In the genomic region with DNA sequence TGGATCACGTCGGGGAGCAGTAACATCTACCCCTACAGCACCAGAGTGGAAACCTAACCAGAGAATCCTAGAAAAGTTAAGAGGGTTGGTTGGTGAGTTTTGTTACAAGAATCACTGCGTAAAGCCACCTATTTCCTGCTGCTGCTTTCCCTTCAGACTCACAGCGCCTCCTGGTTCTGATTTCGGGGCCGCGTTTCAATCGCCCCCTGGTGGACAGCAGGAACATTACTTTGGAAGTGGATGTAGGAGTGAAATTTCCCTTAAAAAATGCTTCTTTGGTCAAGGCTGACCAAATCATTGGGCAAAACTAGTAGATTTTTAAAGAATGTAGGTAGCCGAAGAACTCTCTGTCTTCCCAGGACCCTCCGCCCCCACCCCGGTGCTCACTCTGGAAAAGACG, we compare ENCODE assay signal across 8 mouse cellular contexts.
DNase-seq lines count a peak whose midpoint lies in the region; ATAC-seq and TF ChIP-seq lines count a peak whose summit lies in the region.

No protein-coding gene starts in this region.

- H3K4me2 ChIP-seq in embryonic facial prominence, embryonic 14.5 days (ENCODE audit: low read depth, low read length) = peak overlapping the region; percentile 23; the same call in 1 of the 2 replicates
- H3K4me2 ChIP-seq in heart, embryonic 15.5 days = peak overlapping the region; percentile 29; the same call in 1 of the 2 replicates

- 30% methylated on average over 12 of the region's 12 CpGs for WGBS in embryonic facial prominence, embryonic 14.5 days
- WGBS in heart, embryonic 15.5 days = 19% methylated on average over 12 of the region's 12 CpGs

- no peaks in the 10 kb centered on the region for H3K36me3 ChIP-seq in embryonic facial prominence, embryonic 14.5 days (ENCODE audit: control insufficient read depth, insufficient read depth, low read length)
- H3K36me3 ChIP-seq in heart, embryonic 15.5 days = no peaks in the 10 kb centered on the region

- peak; percentile 66 for DNase-seq in ES-CJ7 (ENCODE audit: low read depth, low spot score)
- DNase-seq in embryonic facial prominence, embryonic 14.5 days (ENCODE audit: low spot score) = peak; percentile 77
- DNase-seq in kidney, postnatal 4 days = peak; percentile 73 to 80
- peak; percentile 74 for DNase-seq in lung, postnatal 10 days
- DNase-seq in ovary, postnatal 36 days (ENCODE audit: low spot score) = peak; percentile 69
- peak; percentile 72 for DNase-seq in thymus, postnatal 25 days

- no peak overlapping the region for H3K9ac ChIP-seq in embryonic facial prominence, embryonic 14.5 days (ENCODE audit: low read depth, low read length)
- H3K9ac ChIP-seq in heart, embryonic 15.5 days = no peak overlapping the region

- TF ChIP-seq CTCF in bone marrow macrophage, adult 2 months (IDR thresholded peaks at IDR 0.05; ENCODE audit: low read depth, low read length) = peak; percentile 96

- no peak overlapping the region for H3K27ac ChIP-seq in bone marrow macrophage, adult 2 months (ENCODE audit: insufficient read depth, low read depth, low read length)
- no peak overlapping the region for H3K27ac ChIP-seq in embryonic facial prominence, embryonic 14.5 days (replicated peaks; ENCODE audit: low read depth, low read length)
- H3K27ac ChIP-seq in heart, embryonic 15.5 days = no peak overlapping the region

- no peaks in the 10 kb centered on the region for H3K9me3 ChIP-seq in embryonic facial prominence, embryonic 14.5 days (ENCODE audit: control insufficient read depth, low read length)
- H3K9me3 ChIP-seq in heart, embryonic 15.5 days (replicated peaks) = no peaks in the 10 kb centered on the region

- no peaks in the 10 kb centered on the region for H3K27me3 ChIP-seq in embryonic facial prominence, embryonic 14.5 days (replicated peaks; ENCODE audit: control insufficient read depth, insufficient read depth, low read length)
- H3K27me3 ChIP-seq in heart, embryonic 15.5 days = no peaks in the 10 kb centered on the region

- H3K4me3 ChIP-seq in bone marrow macrophage, adult 2 months (ENCODE audit: insufficient read depth, low read length) = no peak overlapping the region
- no peak overlapping the region for H3K4me3 ChIP-seq in embryonic facial prominence, embryonic 14.5 days (ENCODE audit: low read depth, low read length)
- no peak overlapping the region for H3K4me3 ChIP-seq in heart, embryonic 15.5 days

- H3K4me1 ChIP-seq in bone marrow macrophage, adult 2 months (ENCODE audit: control insufficient read depth, insufficient read depth, low read length) = peaks cover 16% of the 10 kb centered on the region
- 0 out of 2 replicates have a peak, but pooled peaks cover 4% of the 10 kb centered on the region for H3K4me1 ChIP-seq in embryonic facial prominence, embryonic 14.5 days (ENCODE audit: control insufficient read depth, insufficient read depth, low read length)
- no peaks in the 10 kb centered on the region for H3K4me1 ChIP-seq in heart, embryonic 15.5 days (replicated peaks)

- peak; percentile 57 for ATAC-seq in embryonic facial prominence, embryonic 14.5 days (ENCODE audit: low read depth)
- ATAC-seq in heart, embryonic 15.5 days (replicated peaks; ENCODE audit: insufficient number of reproducible peaks, insufficient read depth, low FRiP score, low read depth) = no peak

- TF ChIP-seq POLR2A in bone marrow macrophage, adult 2 months (IDR thresholded peaks at IDR 0.05; ENCODE audit: borderline replicate concordance, low read depth, low read length) = no peak
